Mouse (Mus musculus): ENCODE measurements at regions not wholly inside any gene's neighbourhood (a gene's known extent, or its start where the extent isn't known, plus 50 kb on each side); places are given as distances from the start of the nearest gene placed in this dataset.
A peak's percentile ranks its signal among the peaks of the same experiment; 100 is the strongest.

DNA sequence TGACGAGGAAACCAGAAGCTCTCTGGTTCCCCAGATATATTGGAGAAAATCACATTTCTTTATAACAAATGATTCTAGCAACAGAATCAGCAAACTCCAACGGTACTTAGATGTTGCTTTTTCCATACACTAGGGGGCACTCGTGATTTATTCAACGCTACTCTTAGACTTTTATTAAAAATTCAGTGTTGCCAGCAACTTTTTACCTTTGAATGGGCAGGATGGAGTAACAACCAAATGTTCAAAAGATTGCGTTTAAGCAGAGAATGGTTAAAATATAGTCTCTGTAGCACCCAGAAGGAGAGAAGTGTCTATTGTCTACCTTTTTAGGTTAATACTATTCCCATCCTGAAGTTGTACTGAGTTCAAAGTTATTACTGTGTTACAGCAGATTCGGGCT is 715.4 kb upstream of the Cblb start:
- no peak overlapping the region for H3K27ac ChIP-seq
- no peaks in the 10 kb centered on the region for H3K36me3 ChIP-seq (replicated peaks; ENCODE audit: control insufficient read depth, insufficient read depth, low read depth)
- WGBS (ENCODE audit: insufficient replicate concordance): 18% methylated on average over 6 of the region's 6 CpGs
- no peaks in the 10 kb centered on the region for H3K4me1 ChIP-seq (replicated peaks; ENCODE audit: control insufficient read depth in 2 of 2, insufficient read depth in 2 of 2, low read length in 1 of 2)
- H3K27me3 ChIP-seq (ENCODE audit: control insufficient read depth, insufficient read depth, low read length): no peaks in the 10 kb centered on the region
- H3K9ac ChIP-seq (replicated peaks): no peak overlapping the region
- no peak for ATAC-seq (ENCODE audit: insufficient read depth)
- no peak overlapping the region for H3K4me2 ChIP-seq (ENCODE audit: low read depth)
- H3K4me3 ChIP-seq (ENCODE audit: insufficient read depth in 1 of 2, low read depth in 2 of 2, low read length in 2 of 2): no peak overlapping the region
- TF ChIP-seq CTCF (IDR thresholded peaks at IDR 0.05; ENCODE audit: low read depth) (no peak; the same call in 1 of the 2 replicates), EP300 (IDR thresholded peaks at IDR 0.05; ENCODE audit: low read depth) (no peak)
- no peaks in the 10 kb centered on the region for H3K9me3 ChIP-seq (ENCODE audit: control insufficient read depth, low read length)
- DNase-seq (ENCODE audit: low read depth in 3 of 3, low spot score in 3 of 3): peak in 1 of 3 experiments; percentile 1

DNA sequence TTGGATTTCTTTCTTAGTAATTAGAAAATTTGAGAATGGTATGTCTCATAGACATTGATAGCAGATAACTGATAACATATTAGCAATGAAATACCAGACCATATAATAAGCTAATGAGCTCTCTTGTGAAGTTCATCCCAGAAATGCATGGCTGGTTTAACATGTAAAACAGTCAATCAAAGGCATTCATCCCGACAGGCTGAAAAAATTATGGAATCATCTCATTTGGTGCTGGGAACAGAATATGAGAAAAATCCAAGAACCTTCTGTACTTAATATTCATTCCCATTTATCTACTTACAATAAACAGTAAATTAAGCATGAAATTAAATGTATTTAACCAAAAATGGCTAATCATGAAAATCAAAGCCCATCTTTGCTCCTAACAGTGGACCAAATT is 698.8 kb upstream of the Cblb start:
- no peak overlapping the region for H3K27ac ChIP-seq
- no peak for TF ChIP-seq CTCF (IDR thresholded peaks at IDR 0.05; ENCODE audit: low read depth)
- H3K27me3 ChIP-seq (ENCODE audit: control insufficient read depth, insufficient read depth, low read length): no peaks in the 10 kb centered on the region
- no peak for DNase-seq (ENCODE audit: low read depth in 3 of 3, low spot score in 3 of 3)
- H3K4me1 ChIP-seq (replicated peaks; ENCODE audit: control insufficient read depth in 2 of 2, insufficient read depth in 2 of 2, low read length in 1 of 2): no peaks in the 10 kb centered on the region
- no peaks in the 10 kb centered on the region for H3K9me3 ChIP-seq (ENCODE audit: control insufficient read depth, low read length)
- H3K4me3 ChIP-seq (ENCODE audit: insufficient read depth in 1 of 2, low read depth in 2 of 2, low read length in 2 of 2): no peak overlapping the region
- no peaks in the 10 kb centered on the region for H3K36me3 ChIP-seq (replicated peaks; ENCODE audit: control insufficient read depth, insufficient read depth, low read depth)
- no peak overlapping the region for H3K9ac ChIP-seq (replicated peaks)
- H3K4me2 ChIP-seq (ENCODE audit: low read depth): no peak overlapping the region
- no peak for ATAC-seq (ENCODE audit: insufficient read depth)
- WGBS (ENCODE audit: insufficient replicate concordance): 66% methylated on average over 1 of the region's 1 CpGs

DNA sequence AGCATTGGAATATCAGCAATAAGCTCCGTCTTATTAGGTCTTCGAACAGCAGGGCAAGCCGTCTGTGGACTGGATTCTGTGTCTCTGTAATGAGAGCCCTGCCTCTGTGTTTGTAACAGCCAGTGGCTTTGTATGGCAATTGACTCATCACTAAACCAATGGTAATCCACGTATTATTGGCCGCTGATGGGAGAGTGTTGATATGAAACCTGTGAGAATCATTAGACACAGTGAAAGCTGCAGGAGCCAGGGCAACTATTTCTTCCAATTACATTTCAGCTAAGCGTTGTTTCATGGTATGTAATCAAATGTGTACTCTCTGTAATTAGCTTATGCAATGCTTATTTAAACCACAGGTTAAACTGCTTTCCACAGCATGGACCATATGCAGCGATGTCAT is 696.1 kb upstream of the Cblb start:
- DNase-seq (ENCODE audit: low read depth in 3 of 3, low spot score in 3 of 3) (no peak), ATAC-seq (ENCODE audit: insufficient read depth) (no peak)
- Histone ChIP-seq H3K27ac (no peak overlapping the region), H3K9ac (replicated peaks) (no peak overlapping the region), H3K9me3 (ENCODE audit: control insufficient read depth, low read length) (no peaks in the 10 kb centered on the region), H3K4me3 (ENCODE audit: insufficient read depth in 1 of 2, low read depth in 2 of 2, low read length in 2 of 2) (no peak overlapping the region), H3K4me2 (ENCODE audit: low read depth) (no peak overlapping the region), H3K4me1 (replicated peaks; ENCODE audit: control insufficient read depth in 2 of 2, insufficient read depth in 2 of 2, low read length in 1 of 2) (no peaks in the 10 kb centered on the region), H3K36me3 (replicated peaks; ENCODE audit: control insufficient read depth, insufficient read depth, low read depth) (no peaks in the 10 kb centered on the region), H3K27me3 (ENCODE audit: control insufficient read depth, insufficient read depth, low read length) (no peaks in the 10 kb centered on the region)
- WGBS (ENCODE audit: insufficient replicate concordance): 74% methylated on average over 7 of the region's 7 CpGs
- no peak for TF ChIP-seq CTCF (IDR thresholded peaks at IDR 0.05; ENCODE audit: low read depth)
- no peak for TF ChIP-seq EP300 (IDR thresholded peaks at IDR 0.05; ENCODE audit: low read depth)

DNA sequence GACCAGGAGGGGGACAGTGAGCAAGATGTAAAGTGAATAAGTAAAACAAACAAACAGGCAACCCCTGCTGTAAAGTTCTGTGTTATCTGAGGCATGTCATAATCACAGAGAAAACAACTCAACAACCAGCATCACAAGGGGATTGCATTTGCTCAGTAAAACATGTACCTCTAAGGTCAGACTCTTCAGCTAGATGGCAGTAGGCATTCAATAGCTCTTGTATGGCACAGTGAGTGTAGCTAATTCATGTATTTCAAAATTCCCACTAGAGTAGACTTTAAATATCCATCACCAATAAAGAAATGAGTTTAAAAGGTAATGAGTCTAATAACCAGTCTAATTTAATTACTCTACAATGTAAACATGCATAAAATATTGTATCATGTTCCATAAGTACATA is 683.9 kb upstream of the Cblb start:
- Histone ChIP-seq H3K9ac (replicated peaks) (no peak overlapping the region), H3K4me1 (replicated peaks; ENCODE audit: control insufficient read depth in 2 of 2, insufficient read depth in 2 of 2, low read length in 1 of 2) (no peaks in the 10 kb centered on the region), H3K36me3 (replicated peaks; ENCODE audit: control insufficient read depth, insufficient read depth, low read depth) (no peaks in the 10 kb centered on the region), H3K27ac (no peak overlapping the region), H3K4me2 (ENCODE audit: low read depth) (no peak overlapping the region), H3K27me3 (ENCODE audit: control insufficient read depth, insufficient read depth, low read length) (no peaks in the 10 kb centered on the region), H3K9me3 (ENCODE audit: control insufficient read depth, low read length) (no peaks in the 10 kb centered on the region), H3K4me3 (ENCODE audit: insufficient read depth in 1 of 2, low read depth in 2 of 2, low read length in 2 of 2) (no peak overlapping the region)
- ATAC-seq (ENCODE audit: insufficient read depth) (no peak), DNase-seq (ENCODE audit: low read depth in 3 of 3, low spot score in 3 of 3) (no peak)
- TF ChIP-seq CTCF (IDR thresholded peaks at IDR 0.05; ENCODE audit: low read depth) (no peak), EP300 (IDR thresholded peaks at IDR 0.05; ENCODE audit: low read depth) (no peak)

DNA sequence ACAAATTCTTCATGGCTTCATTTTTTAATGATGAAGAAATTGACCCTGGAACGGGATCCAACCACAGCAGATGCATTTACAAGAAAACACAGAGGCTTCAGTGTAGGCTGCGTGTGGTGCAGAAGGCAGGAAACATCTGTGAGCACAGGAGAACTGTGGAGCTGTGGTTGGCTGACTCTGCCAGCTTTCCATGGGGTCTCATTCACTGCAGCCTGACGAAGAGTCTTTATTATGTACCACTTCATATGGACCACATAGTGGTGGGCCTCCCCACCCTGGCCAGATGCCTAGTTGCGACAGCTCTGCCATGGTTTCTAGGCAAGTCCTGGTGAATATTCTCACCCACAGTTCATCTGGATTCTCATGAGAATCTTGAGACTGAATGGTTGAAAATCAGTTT is 678.9 kb upstream of the Cblb start:
- Histone ChIP-seq H3K4me1 (replicated peaks; ENCODE audit: control insufficient read depth in 2 of 2, insufficient read depth in 2 of 2, low read length in 1 of 2) (no peaks in the 10 kb centered on the region), H3K9ac (replicated peaks) (no peak overlapping the region), H3K4me2 (ENCODE audit: low read depth) (no peak overlapping the region), H3K36me3 (replicated peaks; ENCODE audit: control insufficient read depth, insufficient read depth, low read depth) (no peaks in the 10 kb centered on the region), H3K9me3 (ENCODE audit: control insufficient read depth, low read length) (no peaks in the 10 kb centered on the region), H3K27me3 (ENCODE audit: control insufficient read depth, insufficient read depth, low read length) (no peaks in the 10 kb centered on the region), H3K27ac (no peak overlapping the region), H3K4me3 (ENCODE audit: insufficient read depth in 1 of 2, low read depth in 2 of 2, low read length in 2 of 2) (no peak overlapping the region)
- 28% methylated on average over 4 of the region's 4 CpGs for WGBS (ENCODE audit: insufficient replicate concordance)
- no peak for TF ChIP-seq CTCF (IDR thresholded peaks at IDR 0.05; ENCODE audit: low read depth)
- no peak for TF ChIP-seq EP300 (IDR thresholded peaks at IDR 0.05; ENCODE audit: low read depth)
- DNase-seq (ENCODE audit: low read depth in 3 of 3, low spot score in 3 of 3) (no peak), ATAC-seq (ENCODE audit: insufficient read depth) (no peak)

DNA sequence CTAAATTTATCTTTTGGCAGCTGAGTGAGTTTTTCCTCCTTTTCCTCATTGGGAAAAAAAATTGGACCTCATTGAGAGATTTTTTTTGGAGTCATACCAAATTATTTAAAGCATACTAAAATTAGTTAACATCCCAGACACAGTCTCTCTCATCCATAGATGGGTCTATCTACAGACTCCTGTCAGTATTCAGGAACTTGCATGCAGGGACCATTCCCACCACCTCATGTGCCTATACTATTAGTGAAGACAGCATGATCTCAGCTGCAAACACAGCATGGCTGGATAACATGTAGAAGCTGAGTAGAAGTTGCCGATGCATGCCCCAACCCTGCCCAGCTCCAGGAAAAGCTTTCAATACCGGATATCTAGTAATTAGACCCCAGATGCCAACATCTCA is 677.2 kb upstream of the Cblb start:
- no peaks in the 10 kb centered on the region for H3K27me3 ChIP-seq (ENCODE audit: control insufficient read depth, insufficient read depth, low read length)
- H3K27ac ChIP-seq: no peak overlapping the region
- H3K4me3 ChIP-seq (ENCODE audit: insufficient read depth in 1 of 2, low read depth in 2 of 2, low read length in 2 of 2): no peak overlapping the region
- no peak overlapping the region for H3K9ac ChIP-seq (replicated peaks)
- no peak for DNase-seq (ENCODE audit: low read depth in 3 of 3, low spot score in 3 of 3)
- H3K9me3 ChIP-seq (ENCODE audit: control insufficient read depth, low read length): no peaks in the 10 kb centered on the region
- no peak for TF ChIP-seq EP300 (IDR thresholded peaks at IDR 0.05; ENCODE audit: low read depth)
- no peak for TF ChIP-seq CTCF (IDR thresholded peaks at IDR 0.05; ENCODE audit: low read depth)
- ATAC-seq (ENCODE audit: insufficient read depth): no peak
- H3K4me1 ChIP-seq (replicated peaks; ENCODE audit: control insufficient read depth in 2 of 2, insufficient read depth in 2 of 2, low read length in 1 of 2): no peaks in the 10 kb centered on the region
- no peak overlapping the region for H3K4me2 ChIP-seq (ENCODE audit: low read depth)
- 66% methylated on average over 2 of the region's 2 CpGs for WGBS (ENCODE audit: insufficient replicate concordance)
- no peaks in the 10 kb centered on the region for H3K36me3 ChIP-seq (replicated peaks; ENCODE audit: control insufficient read depth, insufficient read depth, low read depth)
